Mouse (Mus musculus) forebrain, embryonic 11.5 days (tissue): ENCODE measurements around the gene Drosha. TPM values are rescaled to one million over a fixed set of nuclear protein-coding genes. Genes with fewer than 3 reads are reported as not detected.
"Not testable (repeated sequence)": the region's sequence is repeated elsewhere in the genome, so short reads cannot be mapped to it uniquely, and the experiment has no call there.

Source experiments
- ATAC-seq: fragments of 200-750 bp; cut with Nextera tagmentation; replicated peaks from 2 replicates; pipeline ENCODE4 v1.8.0; 2017; ENCODE audit warnings: moderate TSS enrichment; ENCODE audit not compliant: low FRiP score
- DNase-seq: peaks from one replicate; pipeline ENCODE4 v3.0.0-alpha.2; 2017; ENCODE audit warnings: low spot score
- H3K27ac ChIP-seq: fragments of 300-500 bp; sonication (generic); 2 replicates; pipeline ENCODE4 v1.5.1; 2014; ENCODE audit warnings: low read depth, low read length
- H3K27me3 ChIP-seq: fragments of 300-500 bp; sonication (generic); 2 replicates; pipeline ENCODE4 v1.6.1; 2014; ENCODE audit warnings: mild to moderate bottlenecking, low read length, mixed read lengths; ENCODE audit not compliant: control insufficient read depth, insufficient read depth
- H3K36me3 ChIP-seq: fragments of 300-500 bp; sonication (generic); 2 replicates; pipeline ENCODE4 v1.6.1; 2014; ENCODE audit warnings: mild to moderate bottlenecking, low read length, moderate library complexity, mixed read lengths; ENCODE audit not compliant: control insufficient read depth, insufficient read depth
- H3K4me1 ChIP-seq: fragments of 300-500 bp; sonication (generic); replicated peaks from 2 replicates; pipeline ENCODE4 v1.6.1; 2014; ENCODE audit warnings: low read length, mixed read lengths; ENCODE audit not compliant: control insufficient read depth, insufficient read depth
- H3K4me2 ChIP-seq: fragments of 300-500 bp; sonication (generic); 2 replicates; pipeline ENCODE4 v1.6.1; 2014; ENCODE audit warnings: low read depth, mild to moderate bottlenecking, low read length, moderate library complexity, mixed read lengths; ENCODE audit not compliant: severe bottlenecking
- H3K4me3 ChIP-seq: fragments of 300-500 bp; sonication (generic); 2 replicates; pipeline ENCODE4 v1.5.1; 2014; ENCODE audit warnings: low read depth, low read length
- H3K9ac ChIP-seq: fragments of 300-500 bp; sonication (generic); 2 replicates; pipeline ENCODE4 v1.6.1; 2014; ENCODE audit warnings: low read length
- H3K9me3 ChIP-seq: fragments of 300-500 bp; sonication (generic); 2 replicates; pipeline ENCODE4 v1.6.1; 2016; ENCODE audit warnings: low read length, mixed read lengths; ENCODE audit not compliant: control insufficient read depth
- WGBS: fragments of 180-500 bp; shearing (Covaris S2); extraction: QIAGEN DNeasy Blood & Tissue Kit; methylation state at CpG from one replicate; pipeline ENCODE4 v1.1.7; 2014; 5-methylcytosine and 5-hydroxymethylcytosine counted together
- polyA plus RNA-seq: library from polyadenylated mRNA; unstranded; fragments of >200 nt; fragmentation: Nextera tagmentation; extraction: Ambion mirVana; gene quantifications from 2 replicates; pipeline ENCODE4 v1.2.1, GENCODE M21; 2014

Drosha gene
- polyA plus RNA-seq, 1 experiment from 2014 or later: 90.2 TPM

DNA sequence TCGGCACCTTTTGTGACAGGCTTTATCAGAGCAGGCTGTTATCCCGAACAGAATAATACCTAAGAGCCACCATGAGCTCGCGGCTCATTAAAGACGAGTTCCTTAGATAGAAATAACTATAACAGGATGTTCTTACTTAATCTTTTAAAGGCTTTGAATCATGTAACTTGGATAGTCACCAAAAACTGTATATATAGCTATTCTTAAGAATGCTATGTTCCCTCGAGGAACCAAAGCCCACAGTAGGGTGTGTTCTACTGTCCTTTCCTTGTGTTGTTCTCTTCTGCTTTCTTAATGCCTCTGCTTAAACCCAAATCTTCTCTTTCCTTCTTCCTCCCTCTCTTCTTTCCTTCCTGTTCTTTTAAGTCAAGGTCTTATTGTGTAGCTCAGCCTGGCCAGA, 26.6 kb upstream of the Drosha start:
- Histone ChIP-seq H3K4me1 (no peaks in the 10 kb centered on the region), H3K36me3 (no peaks in the 10 kb centered on the region), H3K4me3 (no peak overlapping the region), H3K27ac (no peak overlapping the region), H3K4me2 (no peak overlapping the region), H3K27me3 (no peaks in the 10 kb centered on the region), H3K9ac (no peak overlapping the region), H3K9me3 (no peaks in the 10 kb centered on the region)
- no peak for ATAC-seq
- DNase-seq: no peak
- 88% methylated on average over 6 of the region's 6 CpGs for WGBS

DNA sequence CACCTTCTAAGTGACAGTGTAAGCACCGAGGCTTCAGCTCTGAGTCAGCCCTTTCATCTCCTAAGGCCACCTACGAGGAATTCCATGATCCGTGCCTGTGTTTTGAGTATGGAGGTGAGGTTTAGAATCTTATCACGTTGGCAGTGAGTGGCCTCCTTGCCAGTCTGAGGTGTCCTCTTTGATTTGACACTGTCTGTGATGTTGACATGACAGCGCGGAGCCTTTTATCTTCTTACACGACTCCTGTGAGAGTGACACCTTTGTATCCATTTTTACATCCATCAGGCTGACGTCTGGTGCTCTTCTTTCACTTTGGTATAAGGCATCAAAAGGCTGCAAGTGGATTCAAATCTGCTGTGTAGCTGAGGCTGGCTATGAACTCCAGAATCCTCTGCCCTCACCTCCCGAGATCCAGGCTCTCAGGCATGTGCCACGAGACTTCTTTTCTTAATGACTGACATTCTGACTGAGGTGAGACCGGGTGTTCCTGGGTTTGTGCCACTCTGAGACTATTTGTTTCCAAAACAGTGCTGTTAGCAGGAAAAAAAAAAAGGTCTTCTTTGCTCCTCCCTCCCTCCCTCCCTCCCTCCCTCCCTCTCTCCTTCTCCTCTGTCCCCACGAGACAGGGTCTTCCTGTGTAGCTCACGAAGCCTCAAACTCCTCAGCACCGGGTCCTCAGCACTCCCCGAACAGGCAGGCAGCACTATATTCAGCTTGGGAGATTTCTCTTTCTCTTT, 24.0 kb upstream of the Drosha start:
- Histone ChIP-seq H3K4me1 (no peaks in the 10 kb centered on the region), H3K9ac (no peak overlapping the region), H3K9me3 (no peaks in the 10 kb centered on the region), H3K4me3 (no peak overlapping the region), H3K27ac (no peak overlapping the region), H3K4me2 (no peak overlapping the region), H3K27me3 (no peaks in the 10 kb centered on the region), H3K36me3 (no peaks in the 10 kb centered on the region)
- WGBS: 67% methylated on average over 14 of the region's 15 CpGs
- no peak for DNase-seq
- no peak for ATAC-seq

- H3K9ac ChIP-seq, H3K36me3 ChIP-seq, DNase-seq, H3K4me3 ChIP-seq, H3K27ac ChIP-seq, H3K4me2 ChIP-seq, H3K27me3 ChIP-seq, H3K9me3 ChIP-seq, H3K4me1 ChIP-seq, ATAC-seq: not testable (repeated sequence)
- WGBS: 88% methylated on average over 2 of the region's 2 CpGs
Observed at GRCm38 (mm10) chr15:12801142-12801506, 23.5 kb upstream of the Drosha start.

DNA sequence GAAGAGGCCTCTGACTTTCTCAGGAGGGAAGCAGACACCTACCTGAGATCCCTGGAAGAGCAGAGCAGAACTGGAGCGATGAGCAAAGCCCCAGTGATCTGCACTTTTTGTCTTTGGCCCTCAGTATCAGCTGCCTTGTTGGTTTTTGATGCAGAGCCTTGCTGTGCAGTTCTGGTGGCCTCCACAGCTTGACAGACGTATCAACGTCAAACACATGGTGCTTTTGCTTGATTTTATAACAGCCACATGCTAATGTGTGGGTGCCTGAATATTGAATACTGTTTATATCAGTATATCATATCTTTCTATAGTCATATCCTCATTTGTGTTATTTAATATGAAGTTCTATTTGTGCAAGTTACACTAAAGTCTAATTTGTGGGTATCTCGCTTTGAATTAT, 19.5 kb upstream of the Drosha start:
- Histone ChIP-seq H3K4me1 (no peaks in the 10 kb centered on the region), H3K9me3 (no peaks in the 10 kb centered on the region), H3K4me3 (no peak overlapping the region), H3K27me3 (no peaks in the 10 kb centered on the region), H3K4me2 (no peak overlapping the region), H3K9ac (no peak overlapping the region), H3K27ac (no peak overlapping the region), H3K36me3 (peaks cover 5% of the 10 kb centered on the region; the same call in 1 of the 2 replicates)
- 91% methylated on average over 4 of the region's 4 CpGs for WGBS
- DNase-seq (no peak), ATAC-seq (no peak)

DNA sequence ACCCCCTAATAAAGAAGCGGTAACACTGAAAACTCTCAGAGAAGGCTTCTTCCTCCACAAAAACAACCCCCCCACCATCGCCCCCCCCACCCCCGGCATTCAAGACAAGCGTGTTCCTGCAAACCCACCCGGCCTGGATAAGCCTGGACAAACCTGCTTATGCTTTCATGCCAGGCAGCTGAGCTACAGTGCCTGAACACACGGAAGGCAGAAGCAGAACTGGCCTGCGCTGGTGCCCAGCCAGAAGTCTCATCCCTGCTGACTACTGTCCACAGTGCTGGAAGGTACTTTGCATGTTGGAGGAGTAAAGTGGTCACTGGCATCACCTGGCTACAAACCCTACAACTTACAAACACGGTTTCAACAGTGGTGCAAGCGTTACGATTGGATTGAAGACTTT, 17.5 kb upstream of the Drosha start:
- Histone ChIP-seq H3K27me3 (no peaks in the 10 kb centered on the region), H3K27ac (no peak overlapping the region), H3K9me3 (no peaks in the 10 kb centered on the region), H3K4me2 (no peak overlapping the region), H3K9ac (no peak overlapping the region), H3K36me3 (peaks cover 6% of the 10 kb centered on the region), H3K4me3 (no peak overlapping the region), H3K4me1 (no peaks in the 10 kb centered on the region)
- ATAC-seq (no peak), DNase-seq (no peak)
- WGBS: 97% methylated on average over 10 of the region's 10 CpGs

GRCm38 (mm10) chr15:12809305-12809704, 15.3 kb upstream of the Drosha start:
- Histone ChIP-seq H3K36me3 (peaks cover 16% of the 10 kb centered on the region), H3K9ac (no peak overlapping the region)
- WGBS: 95% methylated on average over 6 of the region's 6 CpGs

GRCm38 (mm10) chr15:12812646-12813045, 12.0 kb upstream of the Drosha start:
- no peaks in the 10 kb centered on the region for H3K9me3 ChIP-seq
- H3K27me3 ChIP-seq: no peaks in the 10 kb centered on the region
- H3K4me3 ChIP-seq: no peak overlapping the region
- no peak overlapping the region for H3K9ac ChIP-seq
- DNase-seq (no peak), ATAC-seq (no peak)
- WGBS: 96% methylated on average over 11 of the region's 11 CpGs
- H3K36me3 ChIP-seq: peaks cover 27% of the 10 kb centered on the region
- no peak overlapping the region for H3K4me2 ChIP-seq
- no peak overlapping the region for H3K27ac ChIP-seq
- H3K4me1 ChIP-seq: no peaks in the 10 kb centered on the region

More at GRCm38 (mm10) chr15:12809305-12809704, 15.3 kb upstream of the Drosha start:
- H3K27me3 ChIP-seq: no peaks in the 10 kb centered on the region
- H3K4me1 ChIP-seq: no peaks in the 10 kb centered on the region
- no peak for DNase-seq
- no peak overlapping the region for H3K4me2 ChIP-seq
- no peak for ATAC-seq
- H3K9me3 ChIP-seq: no peaks in the 10 kb centered on the region
- H3K4me3 ChIP-seq: no peak overlapping the region
- H3K27ac ChIP-seq: no peak overlapping the region

GRCm38 (mm10) chr15:12817592-12817991, 7.0 kb upstream of the Drosha start:
- Histone ChIP-seq H3K4me1 (no peaks in the 10 kb centered on the region), H3K4me3 (no peak overlapping the region), H3K27me3 (no peaks in the 10 kb centered on the region), H3K9me3 (no peaks in the 10 kb centered on the region), H3K9ac (no peak overlapping the region), H3K4me2 (no peak overlapping the region), H3K36me3 (peaks cover 22% of the 10 kb centered on the region), H3K27ac (no peak overlapping the region)
- ATAC-seq: no peak
- 95% methylated on average over 8 of the region's 8 CpGs for WGBS
- DNase-seq: no peak
